Mouse (Mus musculus) adrenal gland, adult 18-20 months (tissue): ENCODE results near the gene Man2a1. TPM values are rescaled to one million over a fixed set of nuclear protein-coding genes. Genes with fewer than 3 reads are reported as not detected.

Source experiments
- DNase-seq, 2 experiments: peaks; one replicate each; pipeline ENCODE4 v3.0.0; 2021 to 2022; ENCODE audit warnings: low spot score in 2 of 2
- total RNA-seq, 2 experiments: library from RNA; stranded (reverse); gene quantifications; 1 replicate in 1 of 2; 2 replicates in 1 of 2; pipeline ENCODE4 v1.2.3; 2021

The Man2a1 gene
- total RNA-seq, 2 experiments from 2014 or later: 105 to 174 TPM

DNA sequence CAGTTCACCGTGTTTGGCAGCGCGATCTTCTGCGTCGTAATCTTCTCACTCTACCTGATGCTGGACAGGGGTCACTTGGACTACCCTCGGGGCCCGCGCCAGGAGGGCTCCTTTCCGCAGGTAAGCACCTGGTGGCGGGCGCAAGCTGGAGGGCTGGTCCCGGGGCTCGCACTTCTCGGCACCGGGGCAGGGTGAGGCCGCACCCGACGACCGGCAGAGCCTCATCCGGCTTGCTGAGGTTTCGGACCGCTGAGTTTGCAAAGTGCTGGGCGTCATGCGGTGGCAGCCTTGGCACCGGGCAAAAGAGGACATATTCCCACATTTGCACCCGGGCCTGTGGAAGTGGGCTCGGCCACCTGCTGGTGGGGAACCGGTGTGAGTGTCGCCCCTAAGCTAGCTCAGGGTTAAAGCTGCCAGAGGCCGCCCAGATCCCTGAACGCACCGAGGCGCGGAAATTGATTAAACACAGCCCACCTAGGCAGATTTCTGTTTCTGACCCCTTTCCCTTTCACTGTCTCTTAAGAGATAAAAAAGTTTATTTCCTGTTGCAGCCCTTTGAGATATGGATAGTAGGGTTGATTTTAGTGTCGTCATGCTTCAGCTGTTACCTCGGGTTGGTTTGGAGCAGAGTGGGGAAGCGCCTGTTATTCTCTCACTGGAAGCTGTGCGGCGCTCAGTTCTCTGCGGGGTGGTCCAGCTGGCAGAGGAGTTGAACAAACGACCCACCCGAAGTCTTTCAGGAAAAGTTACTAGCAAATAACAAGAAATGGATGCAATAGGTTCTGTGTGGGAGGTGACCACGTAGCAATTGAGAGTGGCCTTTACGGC lies 1.4 kb downstream of the Man2a1 start:
- peak; percentile 56 to 58 for DNase-seq

GRCm38 (mm10) chr17:64603134-64603533 lies 2.6 kb downstream of the Man2a1 start:
- no peak for DNase-seq

GRCm38 (mm10) chr17:64603534-64603933 lies 3.0 kb downstream of the Man2a1 start:
- no peak for DNase-seq

- no peak for DNase-seq
These were observed 3.6 kb downstream of the Man2a1 start for GRCm38 (mm10) chr17:64604163-64604562.

DNA sequence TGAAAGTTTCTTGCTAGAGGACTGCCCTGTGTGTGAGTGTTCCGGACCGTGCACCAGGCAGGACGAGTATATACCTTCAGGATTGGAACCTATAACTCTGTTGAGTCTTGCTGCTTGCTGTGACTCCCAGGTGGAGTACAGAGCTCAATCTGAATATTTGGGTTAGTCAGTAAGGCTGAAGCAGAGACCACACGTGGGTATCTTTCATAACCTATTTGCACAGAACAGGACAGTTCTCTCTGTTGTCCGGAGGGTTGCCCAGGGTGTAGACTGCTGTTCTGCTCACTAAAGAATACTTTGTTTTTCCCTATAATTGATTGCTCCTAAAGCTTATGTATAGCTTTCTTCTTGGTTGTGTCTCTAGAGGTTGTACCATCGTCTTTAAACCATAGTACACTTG lies 7.7 kb downstream of the Man2a1 start:
- no peak for DNase-seq

- no peak for DNase-seq
These were observed 8.5 kb downstream of the Man2a1 start for GRCm38 (mm10) chr17:64608923-64609598.

DNA sequence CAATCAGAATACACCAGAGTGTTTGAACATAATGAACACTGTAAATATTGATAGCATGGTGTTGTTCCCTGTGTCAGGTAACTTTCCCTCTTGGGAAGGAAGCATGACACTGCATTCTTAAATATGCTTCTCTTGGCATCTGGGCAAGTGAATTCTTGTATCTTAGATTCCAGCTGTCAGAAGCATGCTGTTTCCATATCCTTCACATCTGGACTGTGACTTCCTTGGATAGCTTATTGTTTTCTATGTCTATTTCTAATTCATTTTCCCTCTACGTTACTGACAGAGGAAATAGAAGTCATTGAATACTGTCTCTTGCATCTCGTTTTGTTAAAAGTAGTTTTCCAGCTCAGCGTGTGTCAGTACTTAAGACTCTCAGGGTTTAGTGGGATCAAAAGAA lies 9.2 kb downstream of the Man2a1 start:
- no peak for DNase-seq

DNA sequence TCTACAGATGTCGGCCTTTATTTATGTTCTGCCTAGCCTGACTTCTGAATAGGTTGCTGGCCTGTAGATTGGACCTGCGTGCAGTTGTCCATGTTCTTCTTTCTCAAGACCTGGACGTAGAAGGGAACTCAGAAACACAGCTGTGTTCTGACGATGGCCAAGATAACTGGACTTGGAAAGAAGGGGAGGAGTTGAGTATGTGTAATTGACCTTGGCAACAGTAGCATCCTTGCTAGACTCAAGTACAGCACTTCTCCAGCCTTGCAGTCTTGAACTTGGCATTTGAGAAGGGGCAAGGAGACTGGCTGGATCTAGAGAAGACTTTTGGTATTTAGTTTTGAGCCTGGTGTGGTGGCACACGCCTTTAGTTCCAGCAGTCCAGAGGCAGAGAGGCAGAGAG lies 10.9 kb downstream of the Man2a1 start:
- no peak for DNase-seq

GRCm38 (mm10) chr17:64612135-64612885 lies 11.8 kb downstream of the Man2a1 start:
- no peak for DNase-seq

DNA sequence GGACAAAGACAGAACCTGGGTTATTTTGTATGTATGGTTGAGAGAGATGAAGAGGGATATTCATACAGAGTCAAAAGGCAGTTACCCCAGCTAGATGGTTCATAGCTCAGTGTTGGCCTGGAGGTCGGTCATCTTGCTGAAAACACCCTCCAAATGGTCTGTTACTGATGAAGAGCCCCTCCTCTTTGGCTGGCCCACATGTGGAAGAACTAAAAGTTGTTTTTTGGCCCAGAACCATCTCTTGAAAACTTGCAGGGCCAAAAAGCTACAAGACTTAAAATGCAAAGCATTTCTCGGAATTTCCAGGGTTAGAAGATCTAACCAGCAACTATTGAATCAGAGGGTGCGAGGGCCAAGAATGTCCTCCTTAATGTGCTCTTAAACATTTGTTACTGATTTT lies 12.4 kb downstream of the Man2a1 start:
- no peak for DNase-seq

DNA sequence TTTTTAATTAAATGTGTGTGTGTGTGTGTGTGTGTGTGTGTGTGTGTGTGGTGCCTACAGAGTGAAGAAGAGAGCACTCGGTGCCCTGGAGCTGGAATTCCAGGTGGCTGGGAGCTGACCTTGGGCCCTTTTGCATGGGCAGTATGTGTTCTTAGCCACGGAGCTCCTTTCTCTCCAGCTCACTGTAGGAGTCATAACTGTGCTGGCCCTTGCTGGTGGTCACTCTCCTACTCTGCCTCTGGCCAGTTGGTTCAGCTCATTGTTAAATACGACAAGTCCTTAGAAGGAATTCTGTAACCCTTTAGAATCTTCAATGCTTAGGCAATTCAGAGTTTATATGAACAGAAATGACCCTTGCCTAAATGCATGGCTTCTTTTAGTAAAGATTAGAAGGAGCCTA lies 12.8 kb downstream of the Man2a1 start:
- no peak for DNase-seq

GRCm38 (mm10) chr17:64614804-64615203 lies 14.3 kb downstream of the Man2a1 start:
- DNase-seq: no peak

- no peak for DNase-seq
These were observed 14.9 kb downstream of the Man2a1 start for GRCm38 (mm10) chr17:64615420-64615819.

GRCm38 (mm10) chr17:64616259-64616658 lies 15.7 kb downstream of the Man2a1 start:
- DNase-seq: no peak

DNA sequence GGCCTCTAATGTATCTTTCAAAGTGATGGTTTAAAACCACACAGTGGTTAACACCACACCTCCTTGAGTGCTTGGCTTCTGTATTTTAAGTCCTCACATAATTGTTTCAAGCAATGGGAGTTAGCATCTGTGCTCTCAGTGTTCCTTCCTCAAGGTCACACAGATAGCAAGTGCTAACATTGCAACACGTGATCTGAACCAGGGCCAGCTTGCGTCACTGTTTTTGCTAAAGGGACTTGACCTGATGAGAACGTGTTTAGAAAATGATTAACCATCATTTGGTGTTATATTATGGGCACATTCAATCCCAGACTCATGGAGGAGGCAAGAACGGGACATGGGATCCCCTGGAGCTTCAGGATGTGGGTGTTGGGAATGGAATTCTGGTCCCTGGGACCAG lies 17.3 kb downstream of the Man2a1 start:
- peak; percentile 57 to 62 for DNase-seq

- DNase-seq: no peak
These were observed 18.5 kb downstream of the Man2a1 start for GRCm38 (mm10) chr17:64618996-64619395.

- no peak for DNase-seq
These were observed 19.6 kb downstream of the Man2a1 start for GRCm38 (mm10) chr17:64620135-64620534.

- no peak for DNase-seq
These were observed 20.1 kb downstream of the Man2a1 start for GRCm38 (mm10) chr17:64620627-64621026.

DNA sequence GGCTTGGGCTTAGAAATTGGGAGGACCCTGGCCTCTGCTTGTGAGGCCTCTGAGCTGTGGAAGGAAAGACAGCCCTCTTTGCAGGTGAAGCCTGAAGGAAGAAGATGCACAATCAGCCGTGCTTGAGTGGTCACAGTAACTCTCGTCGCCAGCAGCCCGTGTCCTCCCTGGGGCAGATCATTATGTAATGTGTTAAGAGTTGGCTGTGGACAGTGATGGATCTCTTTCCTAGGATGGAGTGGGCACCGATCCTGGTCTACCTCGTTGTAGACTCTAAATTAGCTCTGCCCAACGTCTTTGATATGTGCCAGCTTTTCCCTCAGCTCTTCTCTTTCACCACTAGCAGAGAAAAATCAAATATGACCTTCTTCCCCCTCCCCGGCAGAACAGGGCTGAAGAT lies 20.7 kb downstream of the Man2a1 start:
- DNase-seq: no peak

DNA sequence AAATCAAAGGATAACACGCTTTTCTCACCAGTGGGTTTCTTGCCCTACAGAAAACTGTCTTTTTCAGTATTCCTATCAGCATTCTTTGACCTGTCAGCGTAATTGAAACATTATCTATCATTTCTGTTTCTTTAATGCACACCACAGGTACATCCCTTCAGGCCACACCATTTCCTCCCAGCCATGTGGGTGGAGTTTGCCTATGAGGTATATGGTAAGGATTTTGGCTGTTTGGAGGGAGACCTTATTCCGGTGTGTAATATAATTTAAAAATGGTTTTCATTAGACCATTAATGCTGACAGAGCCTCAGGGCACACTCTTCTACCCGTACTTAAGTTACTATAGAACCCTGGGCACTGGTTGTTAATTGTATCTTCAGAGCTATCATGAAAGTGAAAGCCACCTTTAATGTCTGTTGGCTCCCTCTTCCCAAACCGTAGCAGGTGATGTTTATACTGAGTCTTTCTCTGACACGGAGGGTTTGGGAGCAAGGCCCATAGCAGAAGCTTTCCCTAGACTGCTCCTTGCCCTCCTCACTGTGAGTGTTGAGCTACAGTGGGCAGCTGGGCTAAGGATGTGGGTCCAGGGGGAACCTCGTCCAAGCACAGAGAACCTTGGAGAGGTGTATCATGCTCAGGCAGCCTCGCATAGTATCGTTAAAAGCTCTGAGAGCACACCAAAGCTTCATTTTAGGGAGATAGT lies 21.3 kb downstream of the Man2a1 start:
- no peak for DNase-seq

- no peak for DNase-seq
These were observed 21.9 kb downstream of the Man2a1 start for GRCm38 (mm10) chr17:64622352-64622886.
